Mouse (Mus musculus): ENCODE measurements at regions not wholly inside any gene's neighbourhood (a gene's known extent, or its start where the extent isn't known, plus 50 kb on each side); places are given as distances from the start of the nearest gene placed in this dataset.

- Histone ChIP-seq H3K4me1 (replicated peaks; ENCODE audit: control insufficient read depth, insufficient read depth, low read length) (no peaks in the 10 kb centered on the region), H3K27me3 (ENCODE audit: control insufficient read depth, insufficient read depth, low read length) (no peaks in the 10 kb centered on the region), H3K4me3 (ENCODE audit: control insufficient read depth, insufficient read depth, low read length) (no peak overlapping the region), H3K36me3 (ENCODE audit: control insufficient read depth, insufficient read depth, low read length) (no peaks in the 10 kb centered on the region), H3K27ac (ENCODE audit: control insufficient read depth, insufficient read depth, low read length) (no peak overlapping the region)
- TF ChIP-seq CTCF (IDR thresholded peaks at IDR 0.05; ENCODE audit: borderline replicate concordance, control insufficient read depth, extremely low read depth, insufficient read depth, low read length, poor library complexity), result no peak
- no peak for TF ChIP-seq POLR2A (IDR thresholded peaks at IDR 0.05; ENCODE audit: control insufficient read depth, extremely low read depth, insufficient read depth, low read length, poor library complexity)
- DNase-seq, result no peak
- WGBS, result 95% methylated on average over 10 of the region's 10 CpGs
These were observed 539.3 kb downstream of the Bnc2 start for GRCm38 (mm10) chr4:84135740-84136139.

GRCm38 (mm10) chr4:84137171-84137919 lies 537.7 kb downstream of the Bnc2 start:
- WGBS, result 94% methylated on average over 14 of the region's 14 CpGs
- no peaks in the 10 kb centered on the region for H3K36me3 ChIP-seq (ENCODE audit: control insufficient read depth, insufficient read depth, low read length)
- H3K4me1 ChIP-seq (replicated peaks; ENCODE audit: control insufficient read depth, insufficient read depth, low read length), result no peaks in the 10 kb centered on the region
- H3K27me3 ChIP-seq (ENCODE audit: control insufficient read depth, insufficient read depth, low read length), result no peaks in the 10 kb centered on the region
- H3K27ac ChIP-seq (ENCODE audit: control insufficient read depth, insufficient read depth, low read length), result no peak overlapping the region
- H3K4me3 ChIP-seq (ENCODE audit: control insufficient read depth, insufficient read depth, low read length), result no peak overlapping the region
- TF ChIP-seq POLR2A (IDR thresholded peaks at IDR 0.05; ENCODE audit: control insufficient read depth, extremely low read depth, insufficient read depth, low read length, poor library complexity) (no peak), CTCF (IDR thresholded peaks at IDR 0.05; ENCODE audit: borderline replicate concordance, control insufficient read depth, extremely low read depth, insufficient read depth, low read length, poor library complexity) (no peak)
- DNase-seq, result no peak

GRCm38 (mm10) chr4:84149149-84150050 lies 525.7 kb downstream of the Bnc2 start:
- Histone ChIP-seq H3K4me3 (ENCODE audit: control insufficient read depth, insufficient read depth, low read length) (no peak overlapping the region), H3K27me3 (ENCODE audit: control insufficient read depth, insufficient read depth, low read length) (no peaks in the 10 kb centered on the region), H3K4me1 (replicated peaks; ENCODE audit: control insufficient read depth, insufficient read depth, low read length) (no peaks in the 10 kb centered on the region), H3K36me3 (ENCODE audit: control insufficient read depth, insufficient read depth, low read length) (no peaks in the 10 kb centered on the region), H3K27ac (ENCODE audit: control insufficient read depth, insufficient read depth, low read length) (no peak overlapping the region)
- DNase-seq, result no peak
- 62% methylated on average over 13 of the region's 13 CpGs for WGBS
- TF ChIP-seq POLR2A (IDR thresholded peaks at IDR 0.05; ENCODE audit: control insufficient read depth, extremely low read depth, insufficient read depth, low read length, poor library complexity) (no peak), CTCF (IDR thresholded peaks at IDR 0.05; ENCODE audit: borderline replicate concordance, control insufficient read depth, extremely low read depth, insufficient read depth, low read length, poor library complexity) (no peak)

DNA sequence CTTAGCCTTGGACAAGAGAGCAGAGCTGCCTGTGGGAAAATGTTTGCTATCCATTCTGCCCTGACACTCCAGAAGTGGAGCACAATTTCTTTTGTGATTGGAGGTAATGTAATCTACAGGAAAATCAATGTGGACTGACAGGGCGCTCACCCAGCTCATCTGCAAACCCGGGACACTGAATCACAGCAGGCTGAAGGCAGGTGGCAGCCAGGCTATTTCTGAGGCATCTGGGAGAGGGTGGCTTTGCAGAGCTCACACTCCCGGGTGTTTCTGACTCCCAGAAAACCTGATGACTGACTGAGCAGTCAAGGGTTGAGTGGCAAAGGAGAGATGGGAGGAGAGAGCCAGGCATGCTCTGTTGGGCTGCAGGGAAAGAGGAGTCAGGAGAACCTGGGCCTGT lies 524.4 kb downstream of the Bnc2 start:
- H3K4me3 ChIP-seq (ENCODE audit: control insufficient read depth, insufficient read depth, low read length), result no peak overlapping the region
- H3K27ac ChIP-seq (ENCODE audit: control insufficient read depth, insufficient read depth, low read length), result no peak overlapping the region
- H3K36me3 ChIP-seq (ENCODE audit: control insufficient read depth, insufficient read depth, low read length), result no peaks in the 10 kb centered on the region
- H3K27me3 ChIP-seq (ENCODE audit: control insufficient read depth, insufficient read depth, low read length), result no peaks in the 10 kb centered on the region
- 86% methylated on average over 3 of the region's 3 CpGs for WGBS
- TF ChIP-seq POLR2A (IDR thresholded peaks at IDR 0.05; ENCODE audit: control insufficient read depth, extremely low read depth, insufficient read depth, low read length, poor library complexity), result no peak
- no peak for TF ChIP-seq CTCF (IDR thresholded peaks at IDR 0.05; ENCODE audit: borderline replicate concordance, control insufficient read depth, extremely low read depth, insufficient read depth, low read length, poor library complexity)
- no peaks in the 10 kb centered on the region for H3K4me1 ChIP-seq (replicated peaks; ENCODE audit: control insufficient read depth, insufficient read depth, low read length)
- no peak for DNase-seq

DNA sequence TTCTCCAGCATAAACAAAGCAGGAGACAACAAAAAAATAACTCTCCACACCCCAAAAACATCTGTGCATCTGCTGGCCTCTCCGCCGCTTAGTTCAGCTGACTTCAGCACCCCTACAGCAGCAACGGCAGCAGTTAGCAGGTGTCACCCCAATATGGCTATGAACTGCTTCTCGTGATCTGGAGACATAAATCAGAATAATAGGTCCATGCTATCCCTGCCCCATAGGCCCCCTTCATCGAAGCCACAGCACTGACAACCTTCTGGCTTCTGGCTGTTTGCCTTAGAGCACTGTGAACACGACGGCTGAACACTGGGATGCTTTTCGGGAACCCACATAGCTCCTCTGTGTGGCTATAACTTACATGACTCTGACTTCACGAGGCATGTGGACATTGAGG lies 523.8 kb downstream of the Bnc2 start:
- TF ChIP-seq CTCF (IDR thresholded peaks at IDR 0.05; ENCODE audit: borderline replicate concordance, control insufficient read depth, extremely low read depth, insufficient read depth, low read length, poor library complexity) (no peak), POLR2A (IDR thresholded peaks at IDR 0.05; ENCODE audit: control insufficient read depth, extremely low read depth, insufficient read depth, low read length, poor library complexity) (no peak)
- Histone ChIP-seq H3K4me1 (replicated peaks; ENCODE audit: control insufficient read depth, insufficient read depth, low read length) (no peaks in the 10 kb centered on the region), H3K36me3 (ENCODE audit: control insufficient read depth, insufficient read depth, low read length) (no peaks in the 10 kb centered on the region), H3K27ac (ENCODE audit: control insufficient read depth, insufficient read depth, low read length) (no peak overlapping the region), H3K4me3 (ENCODE audit: control insufficient read depth, insufficient read depth, low read length) (no peak overlapping the region), H3K27me3 (ENCODE audit: control insufficient read depth, insufficient read depth, low read length) (no peaks in the 10 kb centered on the region)
- WGBS, result 89% methylated on average over 9 of the region's 9 CpGs
- DNase-seq, result no peak

GRCm38 (mm10) chr4:84151971-84152450 lies 523.1 kb downstream of the Bnc2 start:
- DNase-seq, result no peak
- no peak overlapping the region for H3K4me3 ChIP-seq (ENCODE audit: control insufficient read depth, insufficient read depth, low read length)
- no peaks in the 10 kb centered on the region for H3K4me1 ChIP-seq (replicated peaks; ENCODE audit: control insufficient read depth, insufficient read depth, low read length)
- H3K36me3 ChIP-seq (ENCODE audit: control insufficient read depth, insufficient read depth, low read length), result no peaks in the 10 kb centered on the region
- TF ChIP-seq POLR2A (IDR thresholded peaks at IDR 0.05; ENCODE audit: control insufficient read depth, extremely low read depth, insufficient read depth, low read length, poor library complexity) (no peak), CTCF (IDR thresholded peaks at IDR 0.05; ENCODE audit: borderline replicate concordance, control insufficient read depth, extremely low read depth, insufficient read depth, low read length, poor library complexity) (no peak)
- H3K27me3 ChIP-seq (ENCODE audit: control insufficient read depth, insufficient read depth, low read length), result no peaks in the 10 kb centered on the region
- H3K27ac ChIP-seq (ENCODE audit: control insufficient read depth, insufficient read depth, low read length), result no peak overlapping the region
- 87% methylated on average over 6 of the region's 6 CpGs for WGBS

Data from thymus, adult 2 months (tissue).